Mouse (Mus musculus): ENCODE results near the gene Gm7970. TPM values are rescaled to one million over a fixed set of nuclear protein-coding genes. Genes with fewer than 3 reads are reported as not detected.
"Not testable (repeated sequence)": the region's sequence is repeated elsewhere in the genome, so short reads cannot be mapped to it uniquely, and the experiment has no call there.

Gm7970 gene
- polyA plus RNA-seq (2014; fragmentation: Nextera tagmentation; extraction: Ambion mirVana), result not detected in 2 replicates

DNA sequence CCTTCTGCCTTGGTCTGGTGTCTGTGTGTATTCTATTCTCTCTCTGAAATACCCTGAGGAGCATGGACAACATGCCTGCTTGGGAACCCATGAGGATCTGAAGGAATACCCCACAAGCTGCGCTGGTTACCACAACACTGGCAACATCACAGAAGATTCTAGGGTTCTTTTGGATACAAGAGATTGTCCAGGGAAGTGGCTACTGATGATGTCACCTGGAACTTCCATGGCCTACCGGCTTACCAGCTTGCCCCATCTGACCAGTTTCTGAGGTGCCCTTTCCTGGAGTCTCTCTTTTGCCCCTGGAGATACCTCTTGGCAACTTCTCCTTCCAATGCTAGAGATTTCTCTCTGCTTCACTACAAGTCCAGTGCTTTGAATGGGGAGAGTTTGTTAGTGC, at the start of gene Gm7970:
Gm7970 (minus strand) TSS at position 101 of the 400 bp plus-strand sequence.
- not testable (repeated sequence) for ATAC-seq (ENCODE audit: insufficient number of reproducible peaks, low FRiP score, low TSS enrichment, low read depth); DNase-seq (ENCODE audit: low spot score); H3K4me2 ChIP-seq (ENCODE audit: low read depth, severe bottlenecking); H3K9ac ChIP-seq (ENCODE audit: low read length); H3K4me1 ChIP-seq (ENCODE audit: control insufficient read depth, insufficient read depth, low read length); H3K27me3 ChIP-seq (ENCODE audit: control insufficient read depth, insufficient read depth, low read length); H3K9me3 ChIP-seq (ENCODE audit: control insufficient read depth, low read length); H3K36me3 ChIP-seq (ENCODE audit: control insufficient read depth, insufficient read depth, low read length); H3K27ac ChIP-seq (replicated peaks; ENCODE audit: low read depth, low read length); H3K4me3 ChIP-seq (ENCODE audit: low read depth, low read length)
- no CpG with 5 or more reads among the region's 2 CpGs for WGBS

DNA sequence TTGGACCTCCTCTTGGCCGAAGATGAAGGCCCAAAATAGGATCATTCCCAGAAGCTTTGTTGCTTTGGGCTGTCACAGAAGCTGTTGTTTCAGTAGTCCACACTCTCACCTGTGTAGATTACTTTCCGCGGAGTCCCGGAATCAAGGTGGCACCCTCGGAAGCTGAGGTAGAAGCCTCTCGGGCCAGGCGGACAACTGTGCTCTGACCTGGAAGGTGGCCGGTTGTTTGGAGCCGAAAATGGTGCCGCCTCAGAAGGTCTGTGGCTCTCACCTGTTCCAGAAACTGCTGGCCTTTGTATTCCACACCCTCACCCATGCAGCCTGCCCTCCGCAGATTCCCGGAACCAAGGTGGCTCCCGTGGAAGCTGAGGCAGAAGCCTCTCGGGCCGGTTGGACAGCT, 45.6 kb upstream of the Gm7970 start:
- not testable (repeated sequence) for H3K27ac ChIP-seq (replicated peaks; ENCODE audit: low read depth, low read length); H3K4me1 ChIP-seq (ENCODE audit: control insufficient read depth, insufficient read depth, low read length); H3K9ac ChIP-seq (ENCODE audit: low read length); DNase-seq (ENCODE audit: low spot score); ATAC-seq (ENCODE audit: insufficient number of reproducible peaks, low FRiP score, low TSS enrichment, low read depth); H3K27me3 ChIP-seq (ENCODE audit: control insufficient read depth, insufficient read depth, low read length); H3K4me3 ChIP-seq (ENCODE audit: low read depth, low read length); H3K36me3 ChIP-seq (ENCODE audit: control insufficient read depth, insufficient read depth, low read length); H3K9me3 ChIP-seq (ENCODE audit: control insufficient read depth, low read length); H3K4me2 ChIP-seq (ENCODE audit: low read depth, severe bottlenecking)
- WGBS, result 90% methylated on average over 15 of the region's 15 CpGs

DNA sequence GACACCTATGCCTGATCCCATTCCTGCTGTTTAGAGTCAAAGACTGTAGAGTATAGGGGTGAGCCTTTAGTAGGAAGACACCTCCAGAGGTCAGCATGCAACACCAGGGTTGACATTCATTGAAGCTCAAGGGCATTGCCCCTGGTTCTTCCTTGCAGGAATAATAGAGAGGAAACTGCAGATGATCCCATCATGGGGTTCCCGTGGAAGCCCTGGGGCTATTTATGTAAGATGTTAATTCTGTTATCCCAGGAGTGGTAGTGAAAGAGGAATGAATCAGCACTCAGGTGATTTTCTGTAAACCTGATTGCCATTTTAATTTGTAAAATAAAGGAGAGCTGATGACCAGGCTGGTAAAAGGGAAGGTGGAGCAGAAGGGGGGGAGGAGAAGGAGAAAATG, 31.0 kb upstream of the Gm7970 start:
- H3K36me3 ChIP-seq (ENCODE audit: control insufficient read depth, insufficient read depth, low read length); ATAC-seq (ENCODE audit: insufficient number of reproducible peaks, low FRiP score, low TSS enrichment, low read depth); H3K4me2 ChIP-seq (ENCODE audit: low read depth, severe bottlenecking); H3K4me3 ChIP-seq (ENCODE audit: low read depth, low read length); H3K9me3 ChIP-seq (ENCODE audit: control insufficient read depth, low read length); H3K27me3 ChIP-seq (ENCODE audit: control insufficient read depth, insufficient read depth, low read length); DNase-seq (ENCODE audit: low spot score); H3K27ac ChIP-seq (replicated peaks; ENCODE audit: low read depth, low read length); H3K4me1 ChIP-seq (ENCODE audit: control insufficient read depth, insufficient read depth, low read length); H3K9ac ChIP-seq (ENCODE audit: low read length): not testable (repeated sequence)
- 57% methylated on average over 1 of the region's 1 CpGs for WGBS

DNA sequence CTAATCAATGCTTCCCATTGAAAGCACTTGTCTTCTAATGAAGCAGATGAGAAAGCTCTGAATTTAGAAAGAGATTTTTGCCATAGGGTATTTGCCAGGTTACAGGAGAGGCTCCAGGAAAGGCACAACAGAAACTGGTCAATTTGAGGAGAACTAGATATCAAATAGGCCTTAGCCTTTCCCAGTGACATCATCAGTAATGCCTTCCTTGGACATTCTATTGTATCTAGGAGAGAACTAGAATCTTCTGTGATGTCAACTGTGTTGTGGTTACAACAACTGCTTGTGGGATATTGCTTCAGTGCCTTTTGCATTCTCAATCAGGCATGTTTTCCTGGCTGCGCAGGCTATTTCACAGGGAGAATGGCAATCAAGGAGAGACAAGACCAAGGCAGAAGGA, 17.5 kb upstream of the Gm7970 start, which contains the start of gene 1700049E17Rik2:
1700049E17Rik2 (plus strand) TSS at position 301 of the 400 bp plus-strand sequence.
- not testable (repeated sequence) for DNase-seq (ENCODE audit: low spot score); ATAC-seq (ENCODE audit: insufficient number of reproducible peaks, low FRiP score, low TSS enrichment, low read depth); H3K27me3 ChIP-seq (ENCODE audit: control insufficient read depth, insufficient read depth, low read length); H3K4me1 ChIP-seq (ENCODE audit: control insufficient read depth, insufficient read depth, low read length); H3K36me3 ChIP-seq (ENCODE audit: control insufficient read depth, insufficient read depth, low read length); H3K4me3 ChIP-seq (ENCODE audit: low read depth, low read length); H3K9me3 ChIP-seq (ENCODE audit: control insufficient read depth, low read length); H3K9ac ChIP-seq (ENCODE audit: low read length); H3K4me2 ChIP-seq (ENCODE audit: low read depth, severe bottlenecking); H3K27ac ChIP-seq (replicated peaks; ENCODE audit: low read depth, low read length)
- WGBS, result no CpG with 5 or more reads among the region's 1 CpGs

DNA sequence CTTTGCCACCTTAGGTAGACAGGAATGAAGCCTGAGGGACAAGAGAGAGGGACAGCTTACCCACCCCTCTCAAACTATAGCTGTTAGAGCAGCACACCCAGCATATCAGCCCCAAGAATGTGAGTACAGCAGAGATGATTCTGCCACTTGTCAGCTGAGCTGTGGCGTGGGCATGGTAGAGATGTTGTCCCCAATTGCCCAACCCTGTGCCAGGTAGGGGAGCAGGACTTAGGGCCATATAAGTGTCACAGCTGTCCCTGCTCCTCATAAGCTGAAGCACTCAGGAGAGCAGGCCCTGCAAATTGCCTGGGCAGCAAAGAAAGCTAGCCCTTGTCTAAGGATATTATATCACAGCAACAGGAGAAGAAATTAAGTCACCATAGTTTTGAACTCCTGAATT, 30.7 kb downstream of the Gm7970 start:
- not testable (repeated sequence) for H3K4me1 ChIP-seq (ENCODE audit: control insufficient read depth, insufficient read depth, low read length); H3K4me2 ChIP-seq (ENCODE audit: low read depth, severe bottlenecking); ATAC-seq (ENCODE audit: insufficient number of reproducible peaks, low FRiP score, low TSS enrichment, low read depth); H3K27me3 ChIP-seq (ENCODE audit: control insufficient read depth, insufficient read depth, low read length); H3K36me3 ChIP-seq (ENCODE audit: control insufficient read depth, insufficient read depth, low read length); H3K9ac ChIP-seq (ENCODE audit: low read length); DNase-seq (ENCODE audit: low spot score); H3K9me3 ChIP-seq (ENCODE audit: control insufficient read depth, low read length); H3K27ac ChIP-seq (replicated peaks; ENCODE audit: low read depth, low read length); H3K4me3 ChIP-seq (ENCODE audit: low read depth, low read length)
- WGBS, result 79% methylated on average over 1 of the region's 1 CpGs

DNA sequence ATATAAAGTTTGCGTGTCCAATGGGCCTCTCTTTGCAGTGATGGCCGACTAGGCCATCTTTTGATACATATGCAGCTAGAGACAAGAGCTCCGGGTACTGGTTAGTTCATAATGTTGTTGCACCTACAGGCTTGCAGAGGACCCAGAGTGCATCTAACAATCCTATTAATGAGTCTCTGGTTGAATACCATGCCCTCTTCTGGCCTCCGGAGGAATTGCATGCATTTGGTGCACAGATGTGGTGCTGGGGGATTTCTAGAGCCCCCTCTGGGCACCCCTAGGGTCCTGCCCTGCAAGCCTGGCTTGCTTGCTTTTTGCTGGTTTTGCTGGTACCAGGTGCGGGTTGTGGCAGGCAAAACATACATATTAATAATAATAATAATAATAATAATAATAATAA, 34.7 kb downstream of the Gm7970 start:
- DNase-seq (ENCODE audit: low spot score); H3K4me3 ChIP-seq (ENCODE audit: low read depth, low read length); H3K36me3 ChIP-seq (ENCODE audit: control insufficient read depth, insufficient read depth, low read length); H3K27ac ChIP-seq (replicated peaks; ENCODE audit: low read depth, low read length); ATAC-seq (ENCODE audit: insufficient number of reproducible peaks, low FRiP score, low TSS enrichment, low read depth); H3K9ac ChIP-seq (ENCODE audit: low read length); H3K4me1 ChIP-seq (ENCODE audit: control insufficient read depth, insufficient read depth, low read length); H3K4me2 ChIP-seq (ENCODE audit: low read depth, severe bottlenecking); H3K9me3 ChIP-seq (ENCODE audit: control insufficient read depth, low read length); H3K27me3 ChIP-seq (ENCODE audit: control insufficient read depth, insufficient read depth, low read length): not testable (repeated sequence)
- WGBS, result 75% methylated on average over 5 of the region's 5 CpGs

Other genes with a start within 250 kb of the Gm7970 start
- not detected in 2 replicates for gene Gm5798, start 207.0 kb downstream of the Gm7970 start, polyA plus RNA-seq (2014; fragmentation: Nextera tagmentation; extraction: Ambion mirVana)
- not detected in 2 replicates for gene Gm7945, start 169.2 kb downstream of the Gm7970 start, polyA plus RNA-seq (2014; fragmentation: Nextera tagmentation; extraction: Ambion mirVana)
- not detected in 2 replicates for gene Gm6482, start 147.3 kb downstream of the Gm7970 start, polyA plus RNA-seq (2014; fragmentation: Nextera tagmentation; extraction: Ambion mirVana)
- not detected in 2 replicates for gene Gm7954, start 102.1 kb downstream of the Gm7970 start, polyA plus RNA-seq (2014; fragmentation: Nextera tagmentation; extraction: Ambion mirVana)
- gene Gm3486, start 66.1 kb downstream of the Gm7970 start, polyA plus RNA-seq (2014; fragmentation: Nextera tagmentation; extraction: Ambion mirVana), result not detected in 2 replicates
- gene 1700049E17Rik2, start 17.6 kb upstream of the Gm7970 start, polyA plus RNA-seq (2014; fragmentation: Nextera tagmentation; extraction: Ambion mirVana), result not detected in 2 replicates
- not detected in 2 replicates for gene Gm3072, start 69.0 kb upstream of the Gm7970 start, polyA plus RNA-seq (2014; fragmentation: Nextera tagmentation; extraction: Ambion mirVana)
- not detected in 2 replicates for gene Gm3676, start 90.9 kb upstream of the Gm7970 start, polyA plus RNA-seq (2014; fragmentation: Nextera tagmentation; extraction: Ambion mirVana)
- not detected in 2 replicates for gene Gm8068, start 146.3 kb upstream of the Gm7970 start, polyA plus RNA-seq (2014; fragmentation: Nextera tagmentation; extraction: Ambion mirVana)
- not detected in 2 replicates for gene Gm7929, start 195.0 kb upstream of the Gm7970 start, polyA plus RNA-seq (2014; fragmentation: Nextera tagmentation; extraction: Ambion mirVana)
- gene Gm47189, start 216.9 kb upstream of the Gm7970 start, polyA plus RNA-seq (2014; fragmentation: Nextera tagmentation; extraction: Ambion mirVana), result not detected in 2 replicates

Data from limb, embryonic 11.5 days (tissue).